Mouse (Mus musculus) limb, embryonic 10.5 days (tissue): ENCODE data around the gene Wipi2. TPM values are rescaled to one million over a fixed set of nuclear protein-coding genes. Genes with fewer than 3 reads are reported as not detected.

Experiments used
- polyA plus RNA-seq: library from polyadenylated mRNA; unstranded; fragments of >200 nt; fragmentation: Nextera tagmentation; extraction: Ambion mirVana; gene quantifications from 2 replicates; pipeline ENCODE4 v1.2.1, GENCODE M21; 2016

Wipi2 gene
- polyA plus RNA-seq, 1 experiment from 2014 or later = 71.6 TPM

Other genes with a start within 250 kb of the Wipi2 start
- 3.5 and 4.5 TPM in 2 replicates for gene Foxk1, start 226.2 kb upstream of the Wipi2 start, polyA plus RNA-seq
- 11.2 and 16.2 TPM in 2 replicates for gene Ap5z1, start 163.8 kb upstream of the Wipi2 start, polyA plus RNA-seq
- gene Papolb, start 97.6 kb upstream of the Wipi2 start, polyA plus RNA-seq = 0.06 and 0.16 TPM in 2 replicates
- gene Radil, start 76.6 kb upstream of the Wipi2 start, polyA plus RNA-seq = 1.8 and 2.6 TPM in 2 replicates
- gene Mmd2, start 18.9 kb upstream of the Wipi2 start, polyA plus RNA-seq = 0.09 and 0.28 TPM in 2 replicates
- gene Slc29a4, start 64.8 kb downstream of the Wipi2 start, polyA plus RNA-seq = 15.5 and 17.5 TPM in 2 replicates
- 24.7 and 39.0 TPM in 2 replicates for gene Tnrc18, start 190.0 kb downstream of the Wipi2 start, polyA plus RNA-seq